Mouse (Mus musculus) forebrain, embryonic 13.5 days (tissue): ENCODE measurements at regions not wholly inside any gene's neighbourhood (a gene's known extent, or its start where the extent isn't known, plus 50 kb on each side); places are given as distances from the start of the nearest gene placed in this dataset.
"Not testable (repeated sequence)": the region's sequence is repeated elsewhere in the genome, so short reads cannot be mapped to it uniquely, and the experiment has no call there.

ENCODE experiments used
- ATAC-seq: fragments of 200-750 bp; cut with Nextera tagmentation; 2 replicates; pipeline ENCODE4 v1.8.0; 2017
- H3K27ac ChIP-seq: fragments of 300-500 bp; sonication (generic); 2 replicates; pipeline ENCODE4 v1.5.1; 2015; ENCODE audit warnings: inconsistent platforms, mild to moderate bottlenecking, moderate library complexity
- H3K27me3 ChIP-seq: fragments of 300-500 bp; sonication (generic); 2 replicates; pipeline ENCODE4 v1.6.1; 2015; ENCODE audit warnings: mild to moderate bottlenecking, inconsistent platforms
- H3K36me3 ChIP-seq: fragments of 300-500 bp; sonication (generic); 2 replicates; pipeline ENCODE4 v1.6.1; 2015; ENCODE audit warnings: mild to moderate bottlenecking, inconsistent platforms; ENCODE audit not compliant: poor library complexity, severe bottlenecking
- H3K4me1 ChIP-seq: fragments of 300-500 bp; sonication (generic); 2 replicates; pipeline ENCODE4 v1.6.1; 2015; ENCODE audit warnings: inconsistent platforms
- H3K4me2 ChIP-seq: fragments of 300-500 bp; sonication (generic); 2 replicates; pipeline ENCODE4 v1.6.1; 2015; ENCODE audit warnings: inconsistent platforms, mild to moderate bottlenecking, moderate library complexity
- H3K4me3 ChIP-seq: fragments of 300-500 bp; sonication (generic); 2 replicates; pipeline ENCODE4 v1.5.1; 2015; ENCODE audit warnings: mild to moderate bottlenecking, inconsistent platforms
- H3K9ac ChIP-seq: fragments of 300-500 bp; sonication (generic); 2 replicates; pipeline ENCODE4 v1.6.1; 2015; ENCODE audit warnings: mild to moderate bottlenecking, inconsistent platforms
- H3K9me3 ChIP-seq: fragments of 300-500 bp; sonication (generic); replicated peaks from 2 replicates; pipeline ENCODE4 v1.6.1; 2016; ENCODE audit warnings: inconsistent platforms
- WGBS: fragments of 180-500 bp; shearing (Covaris S2); methylation state at CpG from one replicate; pipeline ENCODE4 v1.1.7; 2015; 5-methylcytosine and 5-hydroxymethylcytosine counted together

DNA sequence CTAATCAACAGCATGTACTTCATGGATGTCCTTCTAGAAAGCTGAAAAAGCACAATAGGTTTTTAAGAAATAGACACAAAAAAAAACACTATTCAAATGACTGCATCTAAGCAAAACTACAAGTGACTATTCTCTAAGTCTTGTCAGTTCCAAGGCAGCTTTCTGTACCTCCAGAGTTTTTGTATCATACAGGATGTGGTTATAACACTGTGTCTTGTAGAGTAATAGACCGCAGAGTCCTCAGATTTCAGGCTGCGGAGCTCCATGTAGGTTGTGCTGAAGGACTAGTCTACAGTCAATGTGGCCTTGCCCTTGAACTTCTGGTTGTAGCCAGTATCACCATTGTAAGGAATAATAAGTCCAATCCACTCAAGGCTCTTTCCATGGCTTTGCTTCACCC lies 1137.7 kb upstream of the Zfp386 start:
- not testable (repeated sequence) for H3K4me3 ChIP-seq, H3K4me2 ChIP-seq, H3K9ac ChIP-seq, H3K27me3 ChIP-seq, H3K27ac ChIP-seq, H3K36me3 ChIP-seq, ATAC-seq, H3K4me1 ChIP-seq
- WGBS = 90% methylated on average over 2 of the region's 2 CpGs
- peaks cover 30% of the 10 kb centered on the region for H3K9me3 ChIP-seq

DNA sequence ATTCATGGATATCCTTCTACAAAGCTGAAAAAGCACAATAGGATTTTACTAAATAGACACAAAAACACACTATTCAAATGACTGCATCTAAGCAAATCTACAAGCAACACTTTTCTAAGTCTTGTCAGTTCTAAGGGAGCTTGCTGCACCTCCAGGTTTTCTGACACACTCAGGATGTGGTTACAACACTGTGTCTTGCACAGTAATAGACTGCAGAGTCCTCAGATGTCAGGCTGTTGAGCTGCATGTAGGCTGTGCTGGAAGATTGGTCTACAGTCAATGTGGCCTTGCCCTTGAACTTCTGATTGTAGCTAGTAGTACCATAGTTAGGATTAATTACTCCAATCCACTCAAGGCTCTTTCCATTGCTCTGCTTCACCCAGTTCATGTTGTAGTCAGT lies 1133.1 kb upstream of the Zfp386 start:
- H3K36me3 ChIP-seq, H3K4me2 ChIP-seq, ATAC-seq, H3K4me3 ChIP-seq, H3K4me1 ChIP-seq, H3K9ac ChIP-seq, H3K27me3 ChIP-seq, H3K27ac ChIP-seq: not testable (repeated sequence)
- peaks cover 26% of the 10 kb centered on the region for H3K9me3 ChIP-seq

DNA sequence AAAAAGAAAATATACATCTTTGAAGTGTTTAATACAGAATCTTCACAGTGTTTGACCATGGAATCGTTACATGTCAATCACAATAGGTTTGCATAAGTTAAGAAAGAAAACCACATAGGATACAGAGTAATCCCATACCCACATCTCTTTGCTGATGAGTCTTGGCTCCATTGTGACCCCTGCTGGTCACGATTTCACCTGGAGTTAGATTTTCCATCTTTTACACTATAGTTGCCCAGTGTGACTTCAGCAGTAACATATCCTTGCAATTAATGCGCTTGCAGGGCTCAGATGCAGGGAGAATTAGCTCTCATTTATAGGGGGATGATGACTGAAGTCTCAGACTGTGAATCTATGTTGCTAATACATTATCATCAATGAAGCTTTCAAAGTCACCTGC lies 1119.8 kb upstream of the Zfp386 start:
- no peak for ATAC-seq
- H3K4me2 ChIP-seq = no peak overlapping the region
- no peaks in the 10 kb centered on the region for H3K36me3 ChIP-seq
- no peak overlapping the region for H3K4me3 ChIP-seq
- 65% methylated on average over 3 of the region's 3 CpGs for WGBS
- no peak overlapping the region for H3K27ac ChIP-seq
- H3K27me3 ChIP-seq = no peaks in the 10 kb centered on the region
- H3K9ac ChIP-seq = no peak overlapping the region
- H3K4me1 ChIP-seq = no peaks in the 10 kb centered on the region
- H3K9me3 ChIP-seq = peaks cover 39% of the 10 kb centered on the region

DNA sequence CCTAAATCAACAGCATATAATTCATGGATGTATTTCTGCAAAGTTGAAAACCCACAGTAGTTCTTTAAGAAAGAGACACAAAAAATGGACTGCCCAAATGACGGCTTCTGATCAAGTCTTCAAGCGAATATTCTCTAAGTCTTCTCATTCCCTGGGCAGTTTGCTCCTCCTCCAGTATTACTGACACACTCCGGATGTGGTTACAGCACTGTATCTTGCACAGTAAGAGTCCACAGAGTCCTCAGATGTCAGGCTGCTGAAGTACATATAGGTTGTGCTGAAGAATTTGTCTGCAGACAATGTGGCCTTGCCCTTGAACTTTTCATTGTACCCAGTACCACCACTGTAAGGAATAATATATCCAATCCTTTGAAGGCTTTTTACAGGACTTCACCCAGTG lies 1115.4 kb upstream of the Zfp386 start:
- no peak for ATAC-seq
- Histone ChIP-seq H3K4me1 (no peaks in the 10 kb centered on the region), H3K4me3 (no peak overlapping the region), H3K9me3 (peaks cover 37% of the 10 kb centered on the region), H3K9ac (no peak overlapping the region), H3K4me2 (no peak overlapping the region), H3K27me3 (no peaks in the 10 kb centered on the region), H3K27ac (no peak overlapping the region), H3K36me3 (no peaks in the 10 kb centered on the region)
- 88% methylated on average over 3 of the region's 3 CpGs for WGBS

DNA sequence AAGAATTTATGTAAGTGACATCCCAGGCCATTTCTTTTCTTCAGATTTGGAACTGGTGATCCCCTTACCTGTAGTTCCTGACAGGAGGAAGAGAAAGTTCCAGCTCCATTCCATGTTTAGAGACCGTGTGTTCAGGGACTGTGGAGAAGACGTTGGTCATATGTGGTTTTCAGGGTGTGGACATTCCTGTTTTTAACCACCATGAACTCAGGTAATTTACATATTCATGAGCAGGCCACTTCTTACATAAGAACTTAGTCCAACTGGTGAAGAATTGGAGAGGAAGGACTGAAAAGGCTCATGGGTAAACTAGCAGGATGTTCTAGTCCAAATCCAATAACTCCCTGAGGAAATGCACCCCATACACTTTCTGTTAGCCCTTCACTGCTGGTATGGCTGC lies 1114.9 kb upstream of the Zfp386 start:
- no peak for ATAC-seq
- Histone ChIP-seq H3K4me2 (no peak overlapping the region), H3K27me3 (no peaks in the 10 kb centered on the region), H3K9ac (no peak overlapping the region), H3K9me3 (peaks cover 32% of the 10 kb centered on the region), H3K27ac (no peak overlapping the region), H3K4me1 (no peaks in the 10 kb centered on the region), H3K36me3 (no peaks in the 10 kb centered on the region), H3K4me3 (no peak overlapping the region)
- 81% methylated on average over 2 of the region's 2 CpGs for WGBS

DNA sequence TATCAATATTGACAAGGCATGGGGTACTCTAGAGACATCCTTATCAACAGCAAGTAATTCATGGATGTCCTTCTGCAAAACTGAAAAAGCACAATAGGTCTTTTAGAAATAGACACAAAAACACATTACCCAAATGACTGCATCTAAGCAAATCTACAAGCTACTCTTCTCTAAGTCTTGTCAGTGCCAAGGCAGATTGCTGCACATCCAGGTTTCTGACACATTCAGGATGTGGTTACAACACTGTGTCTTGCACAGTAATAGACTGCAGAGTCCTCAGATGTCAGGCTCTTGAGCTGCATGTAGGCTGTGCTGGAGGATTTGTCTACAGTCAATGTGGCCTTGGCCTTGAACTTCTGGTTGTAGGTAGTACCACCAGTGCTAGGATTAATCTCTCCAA lies 1110.7 kb upstream of the Zfp386 start:
- not testable (repeated sequence) for ATAC-seq

DNA sequence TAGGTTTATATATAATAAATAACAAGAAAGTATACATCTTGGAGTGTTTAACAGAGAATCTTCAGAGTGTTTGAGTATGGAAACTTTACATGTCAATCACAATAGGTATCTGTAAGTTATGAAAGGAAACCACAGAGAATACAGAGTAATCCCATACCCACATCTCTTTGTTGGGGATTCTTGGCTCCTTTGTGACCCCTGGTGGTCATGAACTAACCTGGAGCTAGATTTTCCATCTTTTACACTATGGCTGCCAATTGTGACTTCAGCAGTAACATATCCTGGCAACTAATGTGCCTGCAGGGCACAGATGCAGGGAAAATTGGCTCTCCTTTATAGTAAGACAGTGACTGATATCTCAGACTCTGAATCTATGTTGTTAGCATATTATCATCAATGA lies 1107.9 kb upstream of the Zfp386 start:
- Histone ChIP-seq H3K36me3 (no peaks in the 10 kb centered on the region), H3K4me3 (no peak overlapping the region)
- ATAC-seq = no peak

More for the DNA sequence above, 1110.7 kb upstream of the Zfp386 start:
- H3K27me3 ChIP-seq, H3K4me2 ChIP-seq, H3K4me1 ChIP-seq, H3K27ac ChIP-seq, H3K4me3 ChIP-seq, H3K9ac ChIP-seq, H3K36me3 ChIP-seq: not testable (repeated sequence)
- H3K9me3 ChIP-seq = peaks cover 27% of the 10 kb centered on the region

DNA sequence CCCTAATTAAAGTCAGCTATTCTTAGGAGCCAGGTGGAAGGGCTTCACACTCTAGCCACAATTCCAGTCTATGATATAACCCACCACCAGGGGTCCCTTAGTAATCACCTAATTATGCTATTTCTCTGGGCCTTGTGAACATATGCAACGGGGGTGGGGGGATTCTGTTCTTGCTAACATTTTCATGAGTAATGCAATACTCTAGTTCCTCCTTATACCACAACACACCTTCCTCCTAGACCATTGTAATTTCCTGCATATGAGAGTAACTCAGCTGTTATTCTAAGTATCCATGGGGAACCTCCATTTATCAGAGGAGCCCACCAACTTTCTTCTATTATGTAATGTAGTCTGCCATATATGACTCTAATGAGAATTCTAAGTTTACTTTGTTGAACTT lies 1085.4 kb upstream of the Zfp386 start:
- no peak overlapping the region for H3K27ac ChIP-seq
- peaks cover 45% of the 10 kb centered on the region for H3K9me3 ChIP-seq
- no peaks in the 10 kb centered on the region for H3K27me3 ChIP-seq
- H3K4me2 ChIP-seq = no peak overlapping the region
- WGBS = 79% methylated on average over 1 of the region's 1 CpGs
- no peaks in the 10 kb centered on the region for H3K36me3 ChIP-seq
- no peak overlapping the region for H3K9ac ChIP-seq
- H3K4me3 ChIP-seq = no peak overlapping the region
- no peak for ATAC-seq
- no peaks in the 10 kb centered on the region for H3K4me1 ChIP-seq

More for the DNA sequence above, 1107.9 kb upstream of the Zfp386 start:
- H3K9ac ChIP-seq = no peak overlapping the region
- H3K4me2 ChIP-seq = no peak overlapping the region
- H3K27me3 ChIP-seq = no peaks in the 10 kb centered on the region
- no peak overlapping the region for H3K27ac ChIP-seq
- no peaks in the 10 kb centered on the region for H3K4me1 ChIP-seq
- peaks cover 13% of the 10 kb centered on the region for H3K9me3 ChIP-seq

DNA sequence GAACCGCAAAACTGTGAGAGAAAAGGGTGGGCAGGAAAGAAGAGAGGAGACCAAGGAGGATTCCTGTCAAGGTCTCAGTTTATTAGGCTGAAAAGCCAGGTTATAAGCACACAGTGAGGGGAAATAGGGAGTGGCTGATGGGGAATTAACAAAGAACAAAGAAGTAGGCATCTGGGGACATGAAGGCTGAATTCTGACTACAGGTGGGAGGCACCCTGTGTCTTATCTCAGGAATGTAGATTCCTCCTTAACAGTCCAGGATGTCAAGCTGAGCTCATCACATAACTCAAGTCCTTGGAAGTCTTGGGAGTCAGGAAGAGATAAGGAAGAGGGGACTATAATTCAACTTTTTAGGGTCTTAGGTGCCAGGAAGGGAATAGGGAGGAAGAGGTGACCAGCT lies 1083.3 kb upstream of the Zfp386 start:
- ATAC-seq, H3K4me3 ChIP-seq, H3K27me3 ChIP-seq, H3K27ac ChIP-seq, H3K36me3 ChIP-seq, H3K4me2 ChIP-seq, H3K9ac ChIP-seq, H3K4me1 ChIP-seq: not testable (repeated sequence)
- WGBS = 96% methylated on average over 1 of the region's 1 CpGs
- peaks cover 44% of the 10 kb centered on the region for H3K9me3 ChIP-seq

DNA sequence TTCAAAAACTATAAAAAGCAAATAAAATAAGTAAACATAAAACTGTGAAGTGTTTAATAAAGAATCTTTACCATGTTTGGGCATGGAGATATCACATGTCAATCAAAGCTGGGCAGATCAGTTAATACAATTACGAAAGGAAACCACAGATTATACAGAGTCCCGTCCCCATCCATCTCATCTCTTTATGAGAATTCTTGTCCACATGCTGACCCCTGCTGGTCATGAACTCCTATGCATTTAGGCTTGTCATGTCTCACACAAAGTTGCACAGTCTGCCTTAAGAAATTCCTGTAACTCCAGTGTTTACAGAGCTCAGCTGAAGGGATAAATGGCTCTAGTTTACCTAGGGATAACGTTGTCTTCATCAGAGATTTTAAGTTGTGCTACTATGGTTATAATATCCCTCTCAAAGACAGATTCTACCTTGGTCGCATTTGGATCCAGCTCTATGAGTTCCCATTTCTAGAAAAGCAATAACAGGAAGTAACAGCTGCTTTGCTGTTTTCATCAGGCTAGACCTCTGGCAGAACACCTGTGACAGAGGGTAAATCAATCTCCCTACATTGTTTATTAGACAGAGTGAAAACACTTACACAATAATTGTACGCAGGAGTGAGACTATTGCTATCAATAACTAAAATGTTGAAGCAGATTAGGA lies 1065.9 kb upstream of the Zfp386 start:
- H3K9me3 ChIP-seq = peaks cover 33% of the 10 kb centered on the region

DNA sequence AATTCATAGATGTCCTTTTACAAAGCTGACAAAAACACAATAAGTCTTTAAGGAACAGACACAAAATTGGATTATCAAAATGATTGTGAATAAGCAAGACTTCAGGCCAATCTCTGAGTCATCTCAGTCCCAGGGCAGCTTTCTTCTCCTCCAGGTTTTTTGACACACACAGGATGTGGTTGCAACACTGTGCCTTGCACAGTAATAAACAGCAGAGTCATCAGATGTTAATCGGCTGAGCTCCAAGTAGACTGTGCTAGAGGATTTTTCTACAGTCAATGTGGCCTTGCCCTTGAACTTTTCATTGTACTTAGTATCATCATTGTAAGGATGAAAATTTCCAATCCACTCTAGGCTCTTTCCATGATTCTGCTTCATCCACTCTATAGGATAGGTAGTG lies 1056.6 kb upstream of the Zfp386 start:
- Histone ChIP-seq H3K4me3 (no peak overlapping the region), H3K4me1 (no peaks in the 10 kb centered on the region), H3K9me3 (peaks cover 34% of the 10 kb centered on the region), H3K27ac (no peak overlapping the region), H3K36me3 (no peaks in the 10 kb centered on the region), H3K9ac (no peak overlapping the region), H3K27me3 (no peaks in the 10 kb centered on the region), H3K4me2 (no peak overlapping the region)
- ATAC-seq = no peak
- 97% methylated on average over 1 of the region's 1 CpGs for WGBS

More for the DNA sequence above, 1065.9 kb upstream of the Zfp386 start:
- H3K27ac ChIP-seq = no peak overlapping the region
- no peaks in the 10 kb centered on the region for H3K27me3 ChIP-seq
- ATAC-seq = no peak
- H3K9ac ChIP-seq = no peak overlapping the region
- no peak overlapping the region for H3K4me3 ChIP-seq
- WGBS = 74% methylated on average over 5 of the region's 5 CpGs
- no peaks in the 10 kb centered on the region for H3K4me1 ChIP-seq
- H3K4me2 ChIP-seq = no peak overlapping the region
- H3K36me3 ChIP-seq = no peaks in the 10 kb centered on the region

DNA sequence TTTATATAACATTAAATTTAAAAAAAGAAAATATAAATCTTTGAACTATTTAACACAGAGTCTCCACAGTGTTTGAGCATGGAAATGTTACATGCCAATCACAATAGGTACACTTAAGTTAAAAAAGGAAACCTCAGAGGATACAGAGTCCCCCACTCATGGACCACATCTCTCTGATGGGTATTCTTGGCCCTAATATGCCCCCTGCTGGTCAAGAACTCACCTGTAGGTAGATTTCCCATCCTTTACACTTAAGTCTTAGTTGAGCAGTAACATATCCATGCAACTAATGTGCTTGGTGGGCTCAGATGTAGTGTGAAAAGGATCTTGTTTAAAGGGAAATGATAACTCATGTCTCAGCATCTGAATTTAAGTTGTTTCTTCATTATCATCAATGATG lies 1050.7 kb upstream of the Zfp386 start:
- no peak overlapping the region for H3K4me2 ChIP-seq
- no peaks in the 10 kb centered on the region for H3K36me3 ChIP-seq
- H3K27me3 ChIP-seq = no peaks in the 10 kb centered on the region
- no peak overlapping the region for H3K27ac ChIP-seq
- no peak for ATAC-seq
- H3K4me1 ChIP-seq = no peaks in the 10 kb centered on the region
- no peak overlapping the region for H3K9ac ChIP-seq
- no peak overlapping the region for H3K4me3 ChIP-seq
- peaks cover 23% of the 10 kb centered on the region for H3K9me3 ChIP-seq

DNA sequence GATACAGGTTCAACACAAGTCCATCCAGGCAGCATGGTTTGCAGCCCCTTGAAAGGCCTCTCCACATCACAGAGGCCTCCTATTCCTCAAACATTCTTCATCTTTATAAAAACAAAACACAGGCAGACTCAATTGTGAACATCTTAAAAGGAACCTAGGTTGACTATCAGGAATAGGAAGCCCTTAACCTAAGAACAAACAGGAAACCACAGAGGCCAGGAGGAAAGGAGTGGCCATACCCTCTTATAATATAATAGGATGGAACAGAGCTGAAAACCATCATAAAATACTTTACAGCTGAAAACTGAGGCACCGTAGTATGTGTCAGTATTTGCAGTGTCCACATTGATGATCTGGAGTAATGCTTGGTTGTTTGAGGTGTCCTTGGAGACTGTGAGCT lies 1044.4 kb upstream of the Zfp386 start:
- Histone ChIP-seq H3K9me3 (peaks cover 23% of the 10 kb centered on the region), H3K4me3 (no peak overlapping the region), H3K27ac (no peak overlapping the region), H3K9ac (no peak overlapping the region), H3K27me3 (no peaks in the 10 kb centered on the region), H3K36me3 (no peaks in the 10 kb centered on the region), H3K4me1 (no peaks in the 10 kb centered on the region), H3K4me2 (no peak overlapping the region)
- WGBS = 83% methylated on average over 1 of the region's 1 CpGs
- no peak for ATAC-seq
